Mouse (Mus musculus): ENCODE results near the gene Gnb3. TPM values are rescaled to one million over a fixed set of nuclear protein-coding genes. Genes with fewer than 3 reads are reported as not detected.

Gnb3 gene
- total and polyA plus RNA-seq, 2 experiments from 2014 or later: 0.68 to 2.2 TPM

GRCm38 (mm10) chr6:124881821-124882220, 41.7 kb upstream of the Gnb3 start:
- no peaks in the 10 kb centered on the region for H3K4me1 ChIP-seq (ENCODE audit: insufficient read depth, low read length)
- H3K9me3 ChIP-seq (ENCODE audit: low read length): no peaks in the 10 kb centered on the region
- DNase-seq (ENCODE audit: low spot score) (no peak), ATAC-seq (no peak)
- H3K27me3 ChIP-seq (ENCODE audit: insufficient read depth, low read length): no peaks in the 10 kb centered on the region
- 86% methylated on average over 9 of the region's 9 CpGs for WGBS
- H3K9ac ChIP-seq (replicated peaks; ENCODE audit: low read length): no peak overlapping the region
- no peak overlapping the region for H3K4me2 ChIP-seq (ENCODE audit: low read depth, low read length)
- H3K4me3 ChIP-seq (ENCODE audit: low read length): no peak overlapping the region
- TF ChIP-seq CTCF (IDR thresholded peaks at IDR 0.05; ENCODE audit: low read depth): no peak
- H3K36me3 ChIP-seq (ENCODE audit: insufficient read depth, low read length): no peaks in the 10 kb centered on the region
- H3K27ac ChIP-seq: no peak overlapping the region

- Histone ChIP-seq H3K36me3 (ENCODE audit: insufficient read depth, low read length) (no peaks in the 10 kb centered on the region), H3K4me2 (ENCODE audit: low read depth, low read length) (no peak overlapping the region), H3K4me1 (ENCODE audit: insufficient read depth, low read length) (no peaks in the 10 kb centered on the region), H3K9me3 (ENCODE audit: low read length) (no peaks in the 10 kb centered on the region), H3K4me3 (ENCODE audit: low read length) (no peak overlapping the region), H3K27me3 (ENCODE audit: insufficient read depth, low read length) (no peaks in the 10 kb centered on the region), H3K9ac (replicated peaks; ENCODE audit: low read length) (no peak overlapping the region), H3K27ac (no peak overlapping the region)
- DNase-seq (ENCODE audit: low spot score) (no peak), ATAC-seq (no peak)
- WGBS: 60% methylated on average over 6 of the region's 6 CpGs
- no peak for TF ChIP-seq CTCF (IDR thresholded peaks at IDR 0.05; ENCODE audit: low read depth)
These were observed 39.3 kb upstream of the Gnb3 start for GRCm38 (mm10) chr6:124879390-124879789.

- H3K4me1 ChIP-seq (ENCODE audit: insufficient read depth, low read length): no peaks in the 10 kb centered on the region
- no peak overlapping the region for H3K27ac ChIP-seq
- TF ChIP-seq CTCF (IDR thresholded peaks at IDR 0.05; ENCODE audit: low read depth): no peak
- no peaks in the 10 kb centered on the region for H3K9me3 ChIP-seq (ENCODE audit: low read length)
- DNase-seq (ENCODE audit: low spot score) (no peak), ATAC-seq (no peak)
- H3K36me3 ChIP-seq (ENCODE audit: insufficient read depth, low read length): no peaks in the 10 kb centered on the region
- H3K4me3 ChIP-seq (ENCODE audit: low read length): no peak overlapping the region
- no peak overlapping the region for H3K9ac ChIP-seq (replicated peaks; ENCODE audit: low read length)
- no peaks in the 10 kb centered on the region for H3K27me3 ChIP-seq (ENCODE audit: insufficient read depth, low read length)
- WGBS: 48% methylated on average over 3 of the region's 3 CpGs
- no peak overlapping the region for H3K4me2 ChIP-seq (ENCODE audit: low read depth, low read length)
These were observed 34.3 kb upstream of the Gnb3 start for GRCm38 (mm10) chr6:124874348-124874747.

- H3K27ac ChIP-seq: peak overlapping the region; percentile 97
- 55% methylated on average over 6 of the region's 7 CpGs for WGBS
- H3K4me3 ChIP-seq (ENCODE audit: low read length): no peak overlapping the region
- H3K9me3 ChIP-seq (ENCODE audit: low read length): no peaks in the 10 kb centered on the region
- H3K4me1 ChIP-seq (ENCODE audit: insufficient read depth, low read length): peaks cover 37% of the 10 kb centered on the region
- no peak for TF ChIP-seq CTCF (IDR thresholded peaks at IDR 0.05; ENCODE audit: low read depth)
- DNase-seq (ENCODE audit: low spot score) (no peak), ATAC-seq (no peak)
- H3K9ac ChIP-seq (replicated peaks; ENCODE audit: low read length): peak overlapping the region; percentile 28; the same call in 1 of the 2 replicates
- H3K27me3 ChIP-seq (ENCODE audit: insufficient read depth, low read length): no peaks in the 10 kb centered on the region
- H3K36me3 ChIP-seq (ENCODE audit: insufficient read depth, low read length): no peaks in the 10 kb centered on the region
- no peak overlapping the region for H3K4me2 ChIP-seq (ENCODE audit: low read depth, low read length)
These were observed 26.5 kb upstream of the Gnb3 start for GRCm38 (mm10) chr6:124866560-124866959.

- H3K9ac ChIP-seq (replicated peaks; ENCODE audit: low read length): no peak overlapping the region; the same call in 1 of the 2 replicates
These were observed 25.8 kb upstream of the Gnb3 start for GRCm38 (mm10) chr6:124865766-124866362.

GRCm38 (mm10) chr6:124863658-124864298, 23.7 kb upstream of the Gnb3 start, which contains the start of gene Gpr162:
TSS of gene Gpr162 (minus strand) at chr6:124863983.
- ATAC-seq: peak; percentile 57
- peak; percentile 77 for DNase-seq (ENCODE audit: low spot score)
- Histone ChIP-seq H3K4me2 (ENCODE audit: low read depth, low read length) (peak within 1 kb of the TSS; percentile 81), H3K4me3 (ENCODE audit: low read length) (peak within 1 kb of the TSS; percentile 69), H3K9ac (replicated peaks; ENCODE audit: low read length) (peak within 1 kb of the TSS; percentile 91), H3K36me3 (ENCODE audit: insufficient read depth, low read length) (no peaks in the 10 kb centered on the region), H3K27me3 (ENCODE audit: insufficient read depth, low read length) (no peaks in the 10 kb centered on the region), H3K9me3 (ENCODE audit: low read length) (no peaks in the 10 kb centered on the region), H3K27ac (peak within 1 kb of the TSS; percentile 97), H3K4me1 (ENCODE audit: insufficient read depth, low read length) (peaks cover 44% of the 10 kb centered on the region)
- 1% methylated on average over 35 of the region's 43 CpGs for whole genome bisulfite sequencing
- TF ChIP-seq CTCF (IDR thresholded peaks at IDR 0.05; ENCODE audit: low read depth): no peak; the same call in 1 of the 2 replicates

More at GRCm38 (mm10) chr6:124865766-124866362, 25.8 kb upstream of the Gnb3 start:
- no peaks in the 10 kb centered on the region for H3K27me3 ChIP-seq (ENCODE audit: insufficient read depth, low read length)
- no peaks in the 10 kb centered on the region for H3K36me3 ChIP-seq (ENCODE audit: insufficient read depth, low read length)
- H3K27ac ChIP-seq: peak overlapping the region; percentile 97
- no peak for ATAC-seq
- no peak for TF ChIP-seq CTCF (IDR thresholded peaks at IDR 0.05; ENCODE audit: low read depth)
- H3K9me3 ChIP-seq (ENCODE audit: low read length): no peaks in the 10 kb centered on the region
- peaks cover 42% of the 10 kb centered on the region for H3K4me1 ChIP-seq (ENCODE audit: insufficient read depth, low read length)
- H3K4me3 ChIP-seq (ENCODE audit: low read length): no peak overlapping the region
- 45% methylated on average over 18 of the region's 18 CpGs for WGBS
- no peak overlapping the region for H3K4me2 ChIP-seq (ENCODE audit: low read depth, low read length)
- peak; percentile 28 for DNase-seq (ENCODE audit: low spot score)

All from hindbrain, postnatal 0 days (tissue).